Mouse (Mus musculus) neural tube, embryonic 13.5 days (tissue): ENCODE measurements at regions not wholly inside any gene's neighbourhood (a gene's known extent, or its start where the extent isn't known, plus 50 kb on each side); places are given as distances from the start of the nearest gene placed in this dataset.

Experiments used
- ATAC-seq: fragments of 200-750 bp; cut with Nextera tagmentation; 2 replicates; pipeline ENCODE4 v1.8.0; 2017; ENCODE audit warnings: low read depth, mild to moderate bottlenecking, moderate TSS enrichment, moderate library complexity
- H3K27ac ChIP-seq: fragments of 300-500 bp; sonication (generic); replicated peaks from 2 replicates; pipeline ENCODE4 v1.5.1; 2015; ENCODE audit warnings: moderate library complexity, mild to moderate bottlenecking, inconsistent platforms
- H3K27me3 ChIP-seq: fragments of 300-500 bp; sonication (generic); 2 replicates; pipeline ENCODE4 v1.6.1; 2015; ENCODE audit warnings: mild to moderate bottlenecking, inconsistent platforms
- H3K36me3 ChIP-seq: fragments of 300-500 bp; sonication (generic); 2 replicates; pipeline ENCODE4 v1.6.1; 2015; ENCODE audit warnings: mild to moderate bottlenecking, inconsistent platforms
- H3K4me1 ChIP-seq: fragments of 300-500 bp; sonication (generic); replicated peaks from 2 replicates; pipeline ENCODE4 v1.6.1; 2015; ENCODE audit warnings: inconsistent platforms
- H3K4me2 ChIP-seq: fragments of 300-500 bp; sonication (generic); 2 replicates; pipeline ENCODE4 v1.6.1; 2015; ENCODE audit warnings: inconsistent platforms, mild to moderate bottlenecking, moderate library complexity
- H3K4me3 ChIP-seq: fragments of 300-500 bp; sonication (generic); 2 replicates; pipeline ENCODE4 v1.5.1; 2015; ENCODE audit warnings: mild to moderate bottlenecking, inconsistent platforms
- H3K9ac ChIP-seq: fragments of 300-500 bp; sonication (generic); 2 replicates; pipeline ENCODE4 v1.6.1; 2015; ENCODE audit warnings: moderate library complexity, mild to moderate bottlenecking, inconsistent platforms
- H3K9me3 ChIP-seq: fragments of 300-500 bp; sonication (generic); 2 replicates; pipeline ENCODE4 v1.6.1; 2016; ENCODE audit warnings: inconsistent platforms
- WGBS: fragments of 180-500 bp; shearing (Covaris S2); methylation state at CpG from one replicate; pipeline ENCODE4 v1.1.7; 2015; 5-methylcytosine and 5-hydroxymethylcytosine counted together

DNA sequence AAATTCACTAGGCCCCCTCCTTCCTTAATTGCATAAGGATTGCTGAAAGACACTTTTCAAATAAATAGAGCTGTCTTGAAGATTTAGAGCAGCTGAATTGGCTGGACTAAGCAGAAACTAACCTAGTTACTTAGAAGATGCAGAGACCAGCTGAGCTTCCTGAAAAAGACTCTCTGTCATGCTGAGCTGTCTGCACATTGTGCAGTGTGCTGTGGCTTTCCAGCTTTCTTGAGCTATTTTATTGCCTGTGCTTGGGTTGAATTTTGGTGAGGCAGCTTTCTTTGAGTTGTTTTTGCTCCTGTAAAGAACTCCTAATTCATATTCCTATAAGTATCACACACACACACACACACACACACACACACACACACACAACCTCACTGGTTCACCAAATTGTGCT is 532.7 kb upstream of the Hs6st1 start:
- Histone ChIP-seq H3K27me3 (no peaks in the 10 kb centered on the region), H3K9me3 (no peaks in the 10 kb centered on the region)

DNA sequence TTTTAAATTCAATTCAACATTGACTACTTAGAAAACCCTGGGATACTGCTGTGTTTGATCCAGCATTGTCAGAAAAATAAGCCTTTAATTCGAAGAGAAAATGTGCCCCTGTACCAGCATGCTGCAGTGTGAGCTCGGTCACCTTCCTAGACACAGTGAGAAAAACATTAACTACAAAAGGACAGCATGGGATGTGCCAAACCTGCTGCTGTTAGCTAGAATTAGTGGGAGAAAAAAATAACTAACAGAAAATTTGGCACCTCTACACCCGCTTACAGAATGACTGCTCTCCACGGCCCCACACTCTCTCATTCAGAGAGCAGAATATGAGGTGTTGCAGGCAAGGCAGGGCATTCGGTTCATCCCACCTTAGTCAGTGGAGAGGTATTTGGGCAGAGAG is 531.9 kb upstream of the Hs6st1 start:
- WGBS: 90% methylated on average over 5 of the region's 5 CpGs

More for the DNA sequence above, 532.7 kb upstream of the Hs6st1 start:
- H3K9ac ChIP-seq: no peak overlapping the region
- no peak overlapping the region for H3K4me3 ChIP-seq
- H3K4me1 ChIP-seq: no peaks in the 10 kb centered on the region
- no peak overlapping the region for H3K27ac ChIP-seq
- no peaks in the 10 kb centered on the region for H3K36me3 ChIP-seq
- no peak overlapping the region for H3K4me2 ChIP-seq
- no peak for ATAC-seq

DNA sequence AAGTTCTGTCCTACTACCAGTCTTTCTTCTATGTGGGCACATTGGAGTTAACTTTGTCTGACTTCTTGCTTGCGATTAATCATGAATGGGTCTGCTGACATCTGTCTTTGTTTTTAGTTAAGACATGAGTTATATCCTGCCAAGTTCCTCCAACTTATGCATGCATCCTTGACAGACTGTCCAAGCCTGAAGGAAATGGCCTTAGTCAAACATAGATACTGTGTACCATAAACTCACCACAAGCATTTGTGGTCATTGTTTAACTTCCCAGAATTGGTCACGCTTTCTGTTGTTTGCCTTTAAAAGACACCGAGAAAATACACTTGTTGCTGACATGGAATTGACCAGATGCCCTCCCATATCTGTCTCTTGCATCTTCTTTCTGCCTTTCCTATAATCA is 519.4 kb upstream of the Hs6st1 start:
- WGBS: 81% methylated on average over 3 of the region's 3 CpGs
- no peak for ATAC-seq

More for the DNA sequence above, 531.9 kb upstream of the Hs6st1 start:
- H3K36me3 ChIP-seq: no peaks in the 10 kb centered on the region
- no peak overlapping the region for H3K27ac ChIP-seq
- no peak for ATAC-seq
- H3K4me2 ChIP-seq: no peak overlapping the region
- no peaks in the 10 kb centered on the region for H3K4me1 ChIP-seq
- no peak overlapping the region for H3K4me3 ChIP-seq
- H3K9ac ChIP-seq: no peak overlapping the region
- H3K9me3 ChIP-seq: no peaks in the 10 kb centered on the region
- H3K27me3 ChIP-seq: no peaks in the 10 kb centered on the region

DNA sequence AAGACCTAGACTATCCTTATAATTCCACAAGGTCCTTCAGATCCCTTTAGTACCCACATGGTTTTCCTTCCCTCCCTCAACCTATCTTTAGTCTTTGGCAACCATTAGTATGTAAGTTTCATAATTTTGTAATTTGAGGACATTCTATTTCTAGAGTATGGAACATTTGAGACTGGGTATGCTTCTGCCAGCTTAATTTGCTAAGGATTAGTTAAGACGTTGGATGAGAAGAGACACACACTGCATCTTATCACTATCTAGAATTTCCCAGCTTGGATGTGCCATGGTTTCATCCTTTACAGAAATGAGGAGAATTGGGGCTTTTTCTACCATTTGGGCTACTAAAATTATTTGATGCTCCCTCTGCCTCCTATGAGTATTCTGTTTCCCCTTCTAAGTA is 516.7 kb upstream of the Hs6st1 start:
- no peak for ATAC-seq
- Histone ChIP-seq H3K4me1 (no peaks in the 10 kb centered on the region), H3K27ac (no peak overlapping the region), H3K36me3 (no peaks in the 10 kb centered on the region), H3K4me2 (no peak overlapping the region), H3K4me3 (no peak overlapping the region), H3K9ac (no peak overlapping the region), H3K27me3 (no peaks in the 10 kb centered on the region), H3K9me3 (no peaks in the 10 kb centered on the region)
- 86% methylated on average over 1 of the region's 1 CpGs for WGBS

More for the DNA sequence above, 519.4 kb upstream of the Hs6st1 start:
- no peak overlapping the region for H3K4me3 ChIP-seq
- no peaks in the 10 kb centered on the region for H3K27me3 ChIP-seq
- no peaks in the 10 kb centered on the region for H3K36me3 ChIP-seq
- H3K27ac ChIP-seq: no peak overlapping the region
- no peaks in the 10 kb centered on the region for H3K4me1 ChIP-seq
- no peak overlapping the region for H3K9ac ChIP-seq
- H3K4me2 ChIP-seq: no peak overlapping the region
- H3K9me3 ChIP-seq: no peaks in the 10 kb centered on the region

DNA sequence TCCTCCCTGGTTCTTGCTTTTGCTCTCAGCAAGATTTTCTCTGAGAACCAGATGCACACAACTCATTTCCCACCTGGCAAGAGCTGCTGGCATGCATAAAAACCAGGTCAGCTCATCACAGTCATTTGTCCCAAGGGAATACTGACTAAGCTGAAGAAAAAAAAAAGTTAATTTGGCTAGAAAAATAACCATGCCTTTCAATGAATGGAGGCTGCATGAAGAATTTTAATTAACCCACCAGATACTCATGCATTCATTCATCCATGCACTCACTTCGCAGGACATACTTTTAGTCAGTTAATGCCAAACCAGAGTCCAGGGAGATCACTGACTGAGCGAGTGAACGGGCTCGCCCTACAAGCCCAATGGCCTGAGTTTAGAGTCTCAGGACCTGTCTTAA is 505.4 kb upstream of the Hs6st1 start:
- H3K27me3 ChIP-seq: no peaks in the 10 kb centered on the region
- H3K36me3 ChIP-seq: no peaks in the 10 kb centered on the region
- H3K9me3 ChIP-seq: peaks cover 7% of the 10 kb centered on the region; the same call in 1 of the 2 replicates
- no peak overlapping the region for H3K4me2 ChIP-seq
- no peak overlapping the region for H3K27ac ChIP-seq
- H3K4me1 ChIP-seq: no peaks in the 10 kb centered on the region
- H3K9ac ChIP-seq: no peak overlapping the region
- no peak overlapping the region for H3K4me3 ChIP-seq
- ATAC-seq: no peak
- WGBS: 88% methylated on average over 4 of the region's 4 CpGs

DNA sequence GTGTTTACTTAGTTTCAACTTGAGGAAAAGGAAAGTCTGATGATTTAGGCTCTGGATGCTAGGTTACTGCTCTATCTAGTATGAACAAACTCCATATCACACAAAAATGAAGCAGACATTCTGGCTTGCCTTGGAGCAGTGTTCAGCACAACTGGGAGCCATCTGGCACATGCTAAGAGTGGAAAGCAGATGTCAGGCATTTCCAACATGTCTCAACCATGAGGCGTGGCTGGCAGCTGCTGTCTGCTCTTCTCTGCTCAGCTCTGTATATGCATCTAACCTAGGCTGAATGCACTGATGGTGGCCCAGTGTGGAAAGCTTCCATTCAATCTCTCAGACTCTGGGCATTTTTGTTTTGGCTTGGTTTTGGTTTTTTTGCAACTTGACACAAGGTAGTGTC is 493.0 kb upstream of the Hs6st1 start:
- H3K4me2 ChIP-seq: no peak overlapping the region
- WGBS: 50% methylated on average over 1 of the region's 1 CpGs
- H3K27me3 ChIP-seq: no peaks in the 10 kb centered on the region
- H3K9ac ChIP-seq: no peak overlapping the region
- H3K9me3 ChIP-seq: no peaks in the 10 kb centered on the region
- H3K4me3 ChIP-seq: no peak overlapping the region
- peak; percentile 47; the same call in 1 of the 2 replicates for ATAC-seq
- H3K27ac ChIP-seq: no peak overlapping the region
- no peaks in the 10 kb centered on the region for H3K4me1 ChIP-seq
- no peaks in the 10 kb centered on the region for H3K36me3 ChIP-seq

DNA sequence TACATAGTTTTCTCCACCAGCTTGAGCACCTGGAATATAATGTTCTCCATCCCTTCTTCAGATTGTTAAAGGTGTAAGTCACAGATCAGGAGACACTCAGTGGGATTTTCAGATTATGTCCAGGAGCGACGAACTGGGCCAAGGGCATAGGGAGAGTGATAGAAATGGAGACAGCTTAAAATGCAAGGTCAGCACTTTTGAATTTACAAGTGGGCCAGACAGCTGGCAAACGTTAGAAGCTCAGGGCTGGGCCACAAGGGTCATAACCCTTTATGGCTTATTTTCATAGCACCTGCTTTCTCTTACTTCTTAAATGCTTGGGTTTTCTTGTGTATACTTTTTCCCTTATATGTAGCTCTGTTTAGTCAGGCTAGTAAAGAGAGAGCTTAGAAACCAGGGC is 488.8 kb upstream of the Hs6st1 start:
- no peak overlapping the region for H3K4me3 ChIP-seq
- H3K36me3 ChIP-seq: no peaks in the 10 kb centered on the region
- no peak overlapping the region for H3K4me2 ChIP-seq
- H3K4me1 ChIP-seq: no peaks in the 10 kb centered on the region
- ATAC-seq: no peak
- H3K27ac ChIP-seq: no peak overlapping the region
- H3K27me3 ChIP-seq: no peaks in the 10 kb centered on the region
- 75% methylated on average over 3 of the region's 3 CpGs for WGBS
- no peak overlapping the region for H3K9ac ChIP-seq
- H3K9me3 ChIP-seq: no peaks in the 10 kb centered on the region

DNA sequence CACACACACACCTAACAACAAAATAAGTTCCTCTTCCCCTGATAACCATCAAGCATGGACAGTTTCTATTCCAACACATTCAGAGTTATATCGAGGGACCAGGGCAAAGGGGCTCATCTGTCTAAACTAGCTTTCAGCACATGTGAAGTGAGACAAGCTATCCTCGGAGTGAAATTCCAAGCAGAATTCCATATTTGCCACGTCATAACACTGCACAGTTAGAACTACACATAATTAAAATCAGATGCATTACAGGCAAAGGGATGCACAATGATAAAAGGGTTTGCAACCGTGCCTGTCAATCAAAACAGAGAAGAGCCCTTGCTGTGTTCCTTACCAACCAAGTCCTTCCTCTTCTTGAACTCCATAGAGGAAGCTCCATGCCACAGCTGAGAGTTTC is 488.2 kb upstream of the Hs6st1 start:
- H3K4me3 ChIP-seq: no peak overlapping the region
- no peak overlapping the region for H3K4me2 ChIP-seq
- no peaks in the 10 kb centered on the region for H3K4me1 ChIP-seq
- no peaks in the 10 kb centered on the region for H3K36me3 ChIP-seq
- no peak overlapping the region for H3K27ac ChIP-seq
- no peaks in the 10 kb centered on the region for H3K27me3 ChIP-seq
- H3K9ac ChIP-seq: no peak overlapping the region
- no peaks in the 10 kb centered on the region for H3K9me3 ChIP-seq
- no peak for ATAC-seq
- WGBS: 80% methylated on average over 4 of the region's 4 CpGs

DNA sequence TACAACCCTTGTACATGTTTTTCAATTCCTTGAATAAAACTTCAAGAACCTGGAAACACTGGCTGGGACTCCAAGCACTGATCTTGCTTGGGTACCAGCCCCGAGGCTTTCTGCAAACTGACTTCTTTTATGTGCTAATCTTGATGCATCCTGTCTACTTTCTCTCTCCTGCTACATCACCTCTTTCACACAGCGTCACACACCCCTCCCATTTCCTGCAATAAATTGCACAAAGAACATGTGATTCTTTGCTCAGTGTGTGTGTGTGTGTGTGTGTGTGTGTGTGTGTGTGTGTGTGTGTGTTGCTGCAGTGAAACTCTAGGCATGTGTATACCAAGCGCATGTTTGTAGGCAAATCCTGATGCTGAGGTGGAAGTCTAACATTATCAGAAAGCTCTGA is 487.7 kb upstream of the Hs6st1 start:
- Histone ChIP-seq H3K27ac (no peak overlapping the region), H3K4me3 (no peak overlapping the region), H3K27me3 (no peaks in the 10 kb centered on the region), H3K9ac (no peak overlapping the region), H3K9me3 (no peaks in the 10 kb centered on the region), H3K4me2 (no peak overlapping the region), H3K36me3 (no peaks in the 10 kb centered on the region), H3K4me1 (no peaks in the 10 kb centered on the region)
- 58% methylated on average over 3 of the region's 3 CpGs for WGBS
- no peak for ATAC-seq

DNA sequence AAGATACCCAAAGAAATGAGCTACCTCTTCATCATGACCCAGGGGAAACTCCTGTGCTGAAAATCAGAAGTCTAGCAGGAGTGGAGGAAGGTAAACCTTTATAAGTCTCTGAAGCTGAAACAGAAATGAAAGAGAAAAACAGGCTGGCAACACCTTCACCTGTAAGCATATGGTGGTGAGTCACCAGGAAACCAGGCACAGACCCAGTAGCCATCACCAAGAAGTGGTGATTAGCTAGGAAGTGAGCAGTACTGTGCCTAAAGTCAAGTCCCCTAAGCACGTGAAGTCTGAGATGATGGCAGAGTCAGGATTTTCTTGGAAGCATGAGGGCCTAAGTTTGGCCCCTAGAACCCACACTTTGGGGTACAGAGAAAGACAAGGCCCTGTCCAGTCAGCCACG is 480.3 kb upstream of the Hs6st1 start:
- ATAC-seq: no peak
- H3K4me3 ChIP-seq: no peak overlapping the region
- no peak overlapping the region for H3K9ac ChIP-seq
- WGBS: 91% methylated on average over 2 of the region's 2 CpGs
- H3K9me3 ChIP-seq: no peaks in the 10 kb centered on the region
- no peak overlapping the region for H3K27ac ChIP-seq
- no peaks in the 10 kb centered on the region for H3K36me3 ChIP-seq
- H3K4me2 ChIP-seq: no peak overlapping the region
- H3K27me3 ChIP-seq: no peaks in the 10 kb centered on the region
- H3K4me1 ChIP-seq: peaks cover 9% of the 10 kb centered on the region; the same call in 1 of the 2 replicates

DNA sequence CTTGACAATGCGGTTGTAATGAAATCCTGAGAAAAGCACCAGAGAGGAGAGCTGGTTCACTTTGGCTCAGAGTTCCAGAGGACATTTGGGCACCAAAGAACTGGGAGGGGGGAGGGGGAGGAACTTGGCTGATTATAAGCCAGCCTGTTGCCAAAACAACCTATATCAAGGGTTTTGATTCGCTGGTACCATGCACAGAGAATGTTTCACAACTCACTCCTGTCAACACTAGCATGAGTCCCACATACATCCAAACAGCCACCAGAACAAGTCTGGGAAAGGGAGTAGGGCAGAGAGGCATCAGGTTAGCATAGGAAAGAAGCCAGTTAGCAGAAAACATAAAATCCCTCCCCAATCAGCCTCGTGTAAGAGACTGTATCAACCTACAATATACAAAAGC is 479.3 kb upstream of the Hs6st1 start:
- peaks cover 9% of the 10 kb centered on the region; the same call in 1 of the 2 replicates for H3K4me1 ChIP-seq
- no peak for ATAC-seq
- H3K4me3 ChIP-seq: no peak overlapping the region
- H3K9ac ChIP-seq: no peak overlapping the region
- no peaks in the 10 kb centered on the region for H3K9me3 ChIP-seq
- no peaks in the 10 kb centered on the region for H3K36me3 ChIP-seq
- H3K27ac ChIP-seq: no peak overlapping the region
- H3K27me3 ChIP-seq: no peaks in the 10 kb centered on the region
- WGBS: 78% methylated on average over 3 of the region's 3 CpGs
- H3K4me2 ChIP-seq: no peak overlapping the region

DNA sequence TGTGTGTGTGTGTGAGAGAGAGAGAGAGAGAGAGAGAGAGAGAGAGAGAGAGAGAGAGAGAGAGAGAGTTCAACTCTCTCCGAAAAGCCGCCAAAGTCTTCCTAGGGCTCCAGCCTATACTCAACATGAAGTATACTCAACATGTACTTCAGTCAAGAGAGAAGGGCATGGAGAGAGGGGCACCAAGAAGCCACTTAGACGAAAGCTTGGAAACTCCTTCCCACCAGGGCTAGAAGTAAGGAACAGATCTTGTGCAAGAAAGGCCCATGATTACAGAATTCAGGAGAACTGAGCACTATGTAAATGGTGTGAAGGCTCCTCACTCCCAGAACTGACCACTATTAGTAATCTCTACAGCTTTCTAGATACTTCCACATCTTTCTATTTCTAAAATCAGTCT is 467.4 kb upstream of the Hs6st1 start:
- H3K27me3 ChIP-seq: no peaks in the 10 kb centered on the region
- H3K4me2 ChIP-seq: no peak overlapping the region
- no peak overlapping the region for H3K4me3 ChIP-seq
- no peak overlapping the region for H3K9ac ChIP-seq
- no peaks in the 10 kb centered on the region for H3K9me3 ChIP-seq
- H3K4me1 ChIP-seq: no peaks in the 10 kb centered on the region
- H3K36me3 ChIP-seq: no peaks in the 10 kb centered on the region
- WGBS: 91% methylated on average over 3 of the region's 3 CpGs
- ATAC-seq: no peak
- no peak overlapping the region for H3K27ac ChIP-seq

DNA sequence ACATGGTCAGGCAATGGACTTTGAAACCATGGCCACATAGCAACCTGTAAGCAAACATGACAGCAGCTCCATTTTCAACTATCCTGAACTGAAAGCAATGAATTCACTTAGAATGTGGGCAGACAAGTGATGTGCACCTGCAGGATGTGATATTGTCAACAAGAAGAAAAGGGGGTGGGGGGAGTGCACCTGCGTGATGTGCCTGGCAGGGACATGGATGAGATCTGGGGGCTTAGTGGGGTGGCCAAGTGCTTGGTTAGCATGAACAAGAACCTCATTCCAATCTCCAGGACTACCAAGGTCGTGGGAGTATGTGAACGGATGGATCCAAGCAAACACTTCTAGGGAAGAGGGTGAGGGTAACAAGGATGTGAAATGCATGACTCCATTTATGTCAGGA is 453.1 kb upstream of the Hs6st1 start:
- Histone ChIP-seq H3K4me1 (no peaks in the 10 kb centered on the region), H3K27me3 (no peaks in the 10 kb centered on the region), H3K27ac (no peak overlapping the region), H3K4me2 (no peak overlapping the region), H3K36me3 (no peaks in the 10 kb centered on the region), H3K9me3 (no peaks in the 10 kb centered on the region), H3K4me3 (no peak overlapping the region), H3K9ac (no peak overlapping the region)
- 78% methylated on average over 3 of the region's 3 CpGs for WGBS
- no peak for ATAC-seq
